Mouse (Mus musculus): ENCODE results near the gene Kifc1.

DNA sequence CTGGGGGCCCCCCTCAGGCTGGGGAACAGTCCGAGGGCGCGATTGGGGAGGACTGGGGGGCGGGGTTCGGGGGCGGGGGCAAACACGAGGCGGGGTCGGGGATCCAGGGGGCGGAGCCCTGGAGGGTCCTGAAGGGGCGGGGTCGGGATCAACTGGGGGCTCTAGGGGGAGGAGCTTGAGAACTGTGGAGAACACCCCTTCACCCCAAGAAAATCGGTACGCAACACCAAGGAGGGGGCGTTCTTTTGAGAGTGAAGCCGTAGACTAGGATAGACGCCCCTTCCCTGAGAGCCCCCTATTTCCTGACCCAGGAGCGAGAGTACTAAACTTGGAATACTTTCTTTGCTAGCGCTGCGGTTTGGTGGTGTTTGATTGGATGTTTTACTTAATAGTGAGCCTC, 25.8 kb upstream of the Kifc1 start:
- TF ChIP-seq CTCF (conservative IDR thresholded peaks at IDR 0.05; ENCODE audit: insufficient read depth, insufficient read length, low read depth, low read length) (no peak), POLR2A (IDR thresholded peaks at IDR 0.05; ENCODE audit: low read depth, low read length) (no peak)
